Mouse (Mus musculus) lung, postnatal 0 days (tissue): ENCODE data around the gene Tktl2.

Experiments
- CTCF ChIP-seq: IDR thresholded peaks from 2 replicates; pipeline ENCODE4 v1.5.1; 2016; ENCODE audit warnings: antibody characterized with exemption, mild to moderate bottlenecking
- EP300 ChIP-seq: IDR thresholded peaks from 2 replicates; pipeline ENCODE4 v1.6.1; 2016; ENCODE audit warnings: antibody characterized with exemption, mild to moderate bottlenecking, control low read depth

- TF ChIP-seq CTCF (no peak), EP300 (no peak)
These were observed 41.7 kb upstream of the Tktl2 start for GRCm38 (mm10) chr8:66469821-66470220.
